Mouse (Mus musculus) lung, adult 2 months (tissue): ENCODE data around the gene Gm17027.
"Not testable (repeated sequence)": the region's sequence is repeated elsewhere in the genome, so short reads cannot be mapped to it uniquely, and the experiment has no call there.

Experiments
- CTCF ChIP-seq: fragments of 200-500 bp; IDR thresholded peaks from 2 replicates; pipeline ENCODE4 v1.5.1; 2011; ENCODE audit warnings: mild to moderate bottlenecking, low read length, control low read depth; ENCODE audit not compliant: insufficient read depth
- POLR2A ChIP-seq: fragments of 200-500 bp; IDR thresholded peaks from 2 replicates; pipeline ENCODE4 v1.6.1; 2011; ENCODE audit warnings: low read depth, mild to moderate bottlenecking, control low read depth, low read length, borderline replicate concordance; ENCODE audit errors: extremely low read depth

DNA sequence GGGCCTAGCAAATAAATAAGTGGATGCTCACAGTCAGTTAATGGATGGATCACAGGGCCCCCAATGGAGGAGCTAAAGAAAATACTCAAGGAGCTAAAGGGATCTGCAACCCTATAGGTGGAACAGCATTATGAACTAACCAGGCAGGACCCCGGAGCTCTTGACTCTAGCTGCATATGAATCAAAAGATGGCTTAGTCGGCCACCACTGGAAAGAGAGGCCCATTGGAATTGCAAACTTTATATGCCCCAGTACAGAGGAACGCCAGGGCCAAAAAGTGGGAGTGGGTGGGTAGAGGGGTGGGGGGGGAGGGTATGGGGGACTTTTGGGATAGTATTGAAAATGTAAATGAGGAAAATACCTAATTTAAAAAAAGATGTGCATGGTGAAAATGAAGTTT, 21.5 kb upstream of the Gm17027 start:
- not testable (repeated sequence) for TF ChIP-seq CTCF, POLR2A
